Mouse (Mus musculus): Measurements from ENCODE around the gene Mylk. TPM values are rescaled to one million over a fixed set of nuclear protein-coding genes. Genes with fewer than 3 reads are reported as not detected.
A peak's percentile ranks its signal among the peaks of the same experiment; 100 is the strongest.

Gene Mylk
- polyA plus RNA-seq, 1 experiment from 2014 or later = 334 TPM

DNA sequence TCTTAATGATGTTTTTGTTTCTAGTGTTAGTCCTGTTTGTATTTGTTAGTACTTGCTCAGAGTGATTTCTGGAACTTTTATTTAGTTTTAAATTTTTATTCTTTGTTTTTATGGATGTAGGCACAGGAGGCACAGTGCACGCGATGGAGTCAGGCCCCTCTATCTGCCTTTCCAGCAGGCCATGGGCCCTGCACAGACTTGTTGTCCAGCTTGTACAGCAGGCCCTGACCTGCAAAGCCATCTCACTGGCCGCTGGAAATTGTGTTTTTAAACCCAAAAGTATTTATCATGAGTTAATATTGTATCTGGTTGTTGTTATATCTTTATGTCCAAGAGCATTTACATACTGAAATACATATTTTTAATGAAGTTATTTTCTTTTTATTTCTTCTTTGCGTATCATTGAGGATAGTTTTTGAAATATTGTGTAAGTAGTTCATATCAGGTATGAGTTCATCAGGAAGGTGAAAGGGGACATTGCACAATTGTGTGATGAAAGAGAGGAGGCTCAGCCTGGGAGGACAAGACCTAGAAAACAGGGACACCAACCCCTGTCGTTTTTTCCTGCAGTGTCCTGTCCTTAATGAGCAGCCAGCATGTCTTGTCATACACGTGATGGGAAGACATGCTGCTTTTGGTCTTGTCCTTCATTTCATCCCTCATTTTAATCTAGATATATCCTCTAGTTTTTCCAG is 301.2 kb downstream of the Mylk start:
- H3K27ac ChIP-seq (ENCODE audit: low read depth) = no peak overlapping the region
- no peak overlapping the region for H3K4me2 ChIP-seq (ENCODE audit: low read length)
- no peak overlapping the region for H3K9ac ChIP-seq (ENCODE audit: low read length)
- ATAC-seq (replicated peaks; ENCODE audit: low FRiP score, low TSS enrichment, low read depth) (no peak), DNase-seq (ENCODE audit: low spot score) (no peak)
- no peaks in the 10 kb centered on the region for H3K27me3 ChIP-seq (replicated peaks; ENCODE audit: control insufficient read depth, insufficient read depth, low read length)
- no peaks in the 10 kb centered on the region for H3K4me1 ChIP-seq (replicated peaks; ENCODE audit: control insufficient read depth, insufficient read depth, low read length)
- no peaks in the 10 kb centered on the region for H3K9me3 ChIP-seq (ENCODE audit: control insufficient read depth, low read length)
- 85% methylated on average over 6 of the region's 6 CpGs for WGBS
- H3K36me3 ChIP-seq (ENCODE audit: control insufficient read depth, insufficient read depth, low read length) = peaks cover 10% of the 10 kb centered on the region; the same call in 1 of the 2 replicates
- no peak overlapping the region for H3K4me3 ChIP-seq (ENCODE audit: low read depth, low read length)

DNA sequence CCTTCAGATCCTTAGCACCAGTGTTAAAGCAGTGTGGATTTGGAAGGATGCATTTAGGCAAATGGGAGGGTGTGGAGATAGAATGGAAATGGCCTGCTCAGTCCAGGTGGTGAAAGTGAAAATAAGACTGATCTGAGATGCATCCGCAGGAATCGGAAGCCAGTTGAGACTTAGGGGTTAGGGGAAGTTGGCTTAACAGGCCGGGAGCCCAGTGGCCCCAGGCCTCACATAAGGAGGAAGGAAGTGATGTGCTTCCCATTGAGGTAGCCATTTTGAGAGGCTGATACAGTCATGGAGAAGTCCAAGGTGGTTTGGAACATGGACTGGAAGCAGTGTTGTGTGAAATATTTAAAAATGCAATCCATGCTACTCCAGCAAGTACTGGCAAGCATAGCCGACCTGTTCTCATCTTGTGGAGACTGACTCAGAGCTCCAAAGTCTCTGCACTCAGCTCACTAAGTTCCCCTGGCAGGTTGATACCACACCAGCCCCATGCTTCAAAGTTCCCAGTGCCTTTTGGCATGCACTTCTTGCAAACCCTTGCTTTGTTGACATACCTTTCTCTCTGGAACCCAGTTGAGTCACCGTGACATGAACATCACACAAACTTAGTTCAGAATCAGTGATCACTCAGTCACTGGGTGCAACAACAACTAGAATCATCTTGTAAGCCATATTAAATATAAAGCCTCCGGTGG is 302.4 kb downstream of the Mylk start:
- H3K4me2 ChIP-seq (ENCODE audit: low read length) = no peak overlapping the region
- H3K36me3 ChIP-seq (ENCODE audit: control insufficient read depth, insufficient read depth, low read length) = peaks cover 11% of the 10 kb centered on the region; the same call in 1 of the 2 replicates
- H3K27ac ChIP-seq (ENCODE audit: low read depth) = no peak overlapping the region
- no peaks in the 10 kb centered on the region for H3K27me3 ChIP-seq (replicated peaks; ENCODE audit: control insufficient read depth, insufficient read depth, low read length)
- WGBS = 90% methylated on average over 6 of the region's 6 CpGs
- no peaks in the 10 kb centered on the region for H3K9me3 ChIP-seq (ENCODE audit: control insufficient read depth, low read length)
- ATAC-seq (replicated peaks; ENCODE audit: low FRiP score, low TSS enrichment, low read depth) (no peak), DNase-seq (ENCODE audit: low spot score) (no peak)
- H3K4me1 ChIP-seq (replicated peaks; ENCODE audit: control insufficient read depth, insufficient read depth, low read length) = 0 out of 2 replicates have a peak, but pooled peaks cover 3% of the 10 kb centered on the region
- H3K4me3 ChIP-seq (ENCODE audit: low read depth, low read length) = no peak overlapping the region
- H3K9ac ChIP-seq (ENCODE audit: low read length) = no peak overlapping the region

DNA sequence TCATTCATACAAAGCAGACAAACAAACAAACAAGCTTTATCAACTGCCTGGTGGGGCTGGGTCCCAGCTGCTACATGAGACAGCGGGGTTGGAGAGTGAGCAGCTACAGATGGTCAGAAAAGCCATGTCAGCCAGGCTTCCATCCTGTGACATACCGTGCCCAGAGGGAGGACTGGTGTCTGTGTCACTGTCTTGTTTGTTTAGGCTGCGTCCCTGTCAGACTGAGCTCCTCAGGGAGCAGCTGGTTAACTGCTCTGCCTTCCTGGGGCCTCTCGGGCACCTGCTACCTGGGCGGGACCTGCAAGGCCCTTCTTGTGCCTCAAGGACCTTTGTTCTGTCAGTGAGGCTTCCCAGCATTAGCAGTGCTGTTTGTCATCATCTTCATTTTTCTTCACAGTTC is 306.1 kb downstream of the Mylk start:
- no peak overlapping the region for H3K4me2 ChIP-seq (ENCODE audit: low read length)
- ATAC-seq (replicated peaks; ENCODE audit: low FRiP score, low TSS enrichment, low read depth) = peak; percentile 58; the same call in 1 of the 2 replicates
- H3K9ac ChIP-seq (ENCODE audit: low read length) = no peak overlapping the region
- DNase-seq (ENCODE audit: low spot score) = no peak
- peaks cover 9% of the 10 kb centered on the region; the same call in 1 of the 2 replicates for H3K36me3 ChIP-seq (ENCODE audit: control insufficient read depth, insufficient read depth, low read length)
- H3K27me3 ChIP-seq (replicated peaks; ENCODE audit: control insufficient read depth, insufficient read depth, low read length) = no peaks in the 10 kb centered on the region
- no peak overlapping the region for H3K27ac ChIP-seq (ENCODE audit: low read depth)
- 0 out of 2 replicates have a peak, but pooled peaks cover 3% of the 10 kb centered on the region for H3K4me1 ChIP-seq (replicated peaks; ENCODE audit: control insufficient read depth, insufficient read depth, low read length)
- H3K4me3 ChIP-seq (ENCODE audit: low read depth, low read length) = no peak overlapping the region
- 53% methylated on average over 5 of the region's 5 CpGs for WGBS
- no peaks in the 10 kb centered on the region for H3K9me3 ChIP-seq (ENCODE audit: control insufficient read depth, low read length)

Other genes with a start within 250 kb of the Mylk start
- gene Kalrn, start 171.7 kb upstream of the Mylk start, polyA plus RNA-seq (2014; fragmentation: Nextera tagmentation; extraction: Ambion mirVana) = 20.1 and 20.9 TPM in 2 replicates
- gene Ropn1, start 95.3 kb upstream of the Mylk start, polyA plus RNA-seq (2014; fragmentation: Nextera tagmentation; extraction: Ambion mirVana) = not detected in 2 replicates
- 8.3 and 9.2 TPM in 2 replicates for gene Ccdc14, start 54.6 kb upstream of the Mylk start, polyA plus RNA-seq (2014; fragmentation: Nextera tagmentation; extraction: Ambion mirVana)

Measured in intestine, embryonic 14.5 days (tissue).